Mouse (Mus musculus) spleen, adult 18-20 months (tissue): Measurements from ENCODE around the gene C6.

Source experiments
- DNase-seq, 2 experiments: peaks; one replicate each; pipeline ENCODE4 v3.0.0; 2022; ENCODE audit warnings: mixed read lengths in 2 of 2

The C6 gene

DNA sequence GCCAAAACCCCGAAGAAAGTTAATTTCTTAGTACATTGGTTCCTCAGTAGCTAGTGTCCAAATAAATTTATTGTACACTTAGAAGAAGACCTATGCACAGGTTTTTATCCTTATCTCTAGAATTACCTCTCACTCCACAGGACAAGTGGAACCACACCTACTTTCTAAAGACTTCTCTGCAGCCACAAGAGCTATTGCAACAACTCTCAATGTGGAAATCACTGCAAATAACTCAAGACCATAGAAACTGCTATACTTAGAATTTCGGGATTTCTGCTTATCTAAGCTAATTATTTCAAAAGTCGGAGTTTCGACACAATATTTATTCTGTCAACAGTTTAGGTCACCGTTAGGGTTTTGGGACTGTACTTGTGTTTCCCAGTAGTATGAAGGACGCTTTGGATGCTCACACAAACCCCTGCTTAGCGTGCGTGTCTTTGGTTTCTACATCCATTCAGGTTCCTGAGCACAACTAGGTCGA, at the start of gene C6:
C6 (plus strand) TSS at position 346 of the 481 bp plus-strand sequence.
- no peak for DNase-seq

- DNase-seq = no peak
Observed at GRCm38 (mm10) chr15:4697604-4698003, 29.4 kb upstream of the C6 start.

DNA sequence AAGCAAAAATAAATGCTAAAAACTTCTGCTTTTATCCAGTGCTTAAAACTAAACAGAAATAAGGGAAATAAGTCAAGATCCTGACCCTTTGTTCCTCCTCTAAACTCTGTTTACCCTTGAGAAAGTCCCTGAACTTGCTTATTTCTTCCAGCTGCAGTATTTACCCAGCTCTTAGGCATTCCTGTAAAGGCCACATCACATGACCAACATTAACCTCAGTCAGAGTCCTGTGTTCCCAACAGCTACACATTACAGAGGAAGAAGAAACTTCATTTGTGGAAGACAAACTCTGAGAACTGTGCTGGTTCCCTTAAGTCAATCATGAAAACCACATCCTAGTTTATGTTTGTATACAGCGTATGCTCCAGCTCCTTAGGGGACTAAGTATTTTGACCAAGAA, 7.2 kb downstream of the C6 start:
- no peak for DNase-seq

DNA sequence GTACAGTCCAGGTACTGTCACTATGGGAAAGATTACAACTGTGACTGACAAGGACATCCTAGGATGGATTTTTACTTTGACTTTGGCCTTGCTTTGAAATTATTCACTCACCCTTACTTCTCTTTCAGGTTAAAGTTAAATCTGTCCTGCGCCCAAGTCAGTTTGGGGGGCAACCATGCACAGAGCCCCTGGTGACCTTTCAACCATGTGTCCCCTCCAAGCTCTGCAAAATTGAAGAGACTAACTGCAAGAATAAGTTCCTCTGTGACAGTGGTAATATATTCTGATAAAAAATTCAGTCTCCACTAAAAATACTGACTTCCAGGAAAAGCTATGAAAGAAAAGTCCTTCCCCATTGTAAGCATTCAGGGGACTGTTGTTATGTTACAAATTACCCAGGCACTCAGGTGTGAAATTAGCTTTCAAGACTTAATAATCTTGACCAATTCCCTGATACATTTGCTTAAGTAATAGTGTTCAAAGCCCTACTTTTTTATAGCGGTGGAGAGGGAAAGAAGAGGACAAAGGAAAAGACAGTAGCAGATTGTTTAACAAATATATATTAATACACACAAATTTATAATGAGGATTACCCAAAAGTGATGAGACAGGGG, 8.1 kb downstream of the C6 start:
- DNase-seq = no peak

DNA sequence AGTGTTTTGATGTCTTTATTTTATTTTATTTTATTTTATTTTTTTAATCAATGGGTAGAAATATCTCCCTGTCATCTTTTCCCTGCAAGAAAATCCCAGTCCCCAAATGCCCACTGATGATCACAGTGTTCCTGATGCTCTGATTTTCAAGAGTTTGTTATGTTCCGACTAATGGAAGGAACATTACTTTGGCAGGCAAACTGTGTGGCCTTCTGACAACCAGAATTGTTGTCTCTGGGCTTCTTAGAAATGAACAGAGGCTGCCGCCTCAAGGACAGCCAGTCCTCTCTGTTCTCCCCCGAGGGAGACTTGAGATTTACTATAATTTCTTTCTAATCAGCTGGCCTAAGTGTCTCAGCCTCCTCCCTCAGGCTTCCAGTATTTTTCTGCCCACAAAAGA, 20.7 kb downstream of the C6 start:
- DNase-seq = no peak

DNA sequence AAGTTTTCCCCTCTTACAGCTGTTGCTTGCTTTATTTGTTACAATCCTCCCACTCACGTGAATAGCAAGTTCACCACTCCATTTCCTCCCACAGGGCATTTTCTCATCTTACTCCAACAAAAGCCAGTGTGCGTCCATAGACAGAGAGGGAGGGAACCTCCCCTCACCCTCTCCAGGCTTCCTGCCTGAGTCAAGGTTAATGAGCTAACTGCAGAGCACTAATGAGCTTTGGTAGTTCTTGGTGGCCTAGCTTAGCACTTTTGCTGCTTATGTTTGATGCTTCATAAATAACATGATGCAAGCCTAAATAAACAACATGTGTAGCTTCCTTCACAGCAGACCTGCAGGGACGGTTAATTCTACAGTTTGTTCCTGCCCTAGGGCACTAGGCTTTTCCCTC, 63.4 kb downstream of the C6 start:
- DNase-seq = no peak

- DNase-seq = no peak
Observed at GRCm38 (mm10) chr15:4796861-4797260, 69.9 kb downstream of the C6 start.

DNA sequence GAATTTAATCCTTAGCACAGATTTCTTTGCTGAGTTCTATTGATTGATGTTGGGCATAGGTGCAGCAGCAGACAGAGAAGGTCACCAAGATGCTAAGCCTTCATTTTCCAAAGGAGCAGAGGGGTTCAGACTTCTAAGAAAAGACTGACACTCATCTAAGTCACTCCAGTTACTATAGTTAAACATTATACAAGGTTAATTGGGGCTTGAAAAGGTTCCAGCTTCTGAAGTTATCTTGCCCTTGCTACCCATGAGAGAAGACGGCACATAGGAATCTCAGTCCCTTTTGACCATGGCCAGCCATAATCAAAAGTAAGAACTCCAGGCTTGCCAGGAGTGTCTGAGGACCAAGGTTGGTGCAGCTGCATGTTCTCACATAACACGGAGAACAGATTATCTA, 77.3 kb downstream of the C6 start:
- DNase-seq = no peak

DNA sequence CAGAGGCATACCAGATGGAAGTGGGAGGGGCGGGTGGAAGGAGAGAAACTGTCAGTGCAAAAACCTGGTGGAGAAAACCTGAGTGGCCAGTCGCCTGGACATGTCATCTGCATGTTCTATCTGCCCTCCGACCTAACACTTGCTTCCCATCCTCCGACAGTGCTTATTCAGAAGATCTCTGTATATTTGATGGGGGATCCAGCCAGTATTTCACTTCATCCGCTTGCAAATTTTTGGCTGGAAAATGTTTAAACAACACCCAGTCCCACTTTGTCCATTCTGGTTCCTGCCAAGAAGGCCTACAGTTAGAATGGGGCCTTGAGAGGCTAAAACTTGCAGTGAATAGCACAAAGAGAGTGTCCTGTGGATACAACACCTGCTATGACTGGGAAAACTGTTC, 81.2 kb downstream of the C6 start:
- no peak for DNase-seq

DNA sequence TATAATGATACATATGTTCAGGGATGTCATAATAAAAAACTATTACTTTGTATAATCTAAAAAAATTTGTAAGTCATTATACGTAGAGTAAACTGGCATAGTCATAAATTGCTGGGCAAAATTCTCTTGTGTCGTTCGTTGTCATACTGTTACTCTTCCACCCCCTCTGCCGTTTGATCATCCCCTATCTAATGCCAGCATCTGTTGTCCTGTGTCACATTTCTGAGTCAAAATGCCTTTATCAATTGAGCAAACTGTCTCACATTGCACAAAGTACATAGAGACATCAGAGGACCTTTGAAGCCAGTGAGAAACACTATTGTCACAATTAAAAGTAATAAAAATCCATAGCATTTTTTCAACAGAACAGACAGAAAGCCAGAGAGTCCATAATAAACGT, 88.0 kb downstream of the C6 start:
- no peak for DNase-seq

- DNase-seq = no peak
Observed at GRCm38 (mm10) chr15:4815711-4816110, 88.7 kb downstream of the C6 start.

GRCm38 (mm10) chr15:4816752-4817493, 89.9 kb downstream of the C6 start:
- DNase-seq = no peak

DNA sequence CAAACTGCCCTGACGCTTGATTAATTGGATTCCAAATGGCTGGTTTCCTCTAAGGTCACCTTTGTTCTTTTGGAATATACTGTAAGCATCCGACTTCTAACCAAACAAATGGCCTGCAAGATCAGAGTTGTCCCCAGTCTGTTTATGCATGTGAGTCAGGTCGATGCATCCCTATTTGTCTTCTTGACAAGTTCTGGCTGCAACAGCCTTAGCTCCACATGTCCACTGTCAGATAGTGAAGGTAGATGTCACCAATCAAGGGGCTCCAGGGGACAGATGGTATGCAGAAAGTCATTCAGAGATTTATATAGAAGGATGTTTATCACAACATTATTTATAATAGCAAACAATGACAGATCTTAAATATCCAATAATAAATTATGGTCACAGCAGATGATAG, 91.5 kb downstream of the C6 start:
- no peak for DNase-seq

DNA sequence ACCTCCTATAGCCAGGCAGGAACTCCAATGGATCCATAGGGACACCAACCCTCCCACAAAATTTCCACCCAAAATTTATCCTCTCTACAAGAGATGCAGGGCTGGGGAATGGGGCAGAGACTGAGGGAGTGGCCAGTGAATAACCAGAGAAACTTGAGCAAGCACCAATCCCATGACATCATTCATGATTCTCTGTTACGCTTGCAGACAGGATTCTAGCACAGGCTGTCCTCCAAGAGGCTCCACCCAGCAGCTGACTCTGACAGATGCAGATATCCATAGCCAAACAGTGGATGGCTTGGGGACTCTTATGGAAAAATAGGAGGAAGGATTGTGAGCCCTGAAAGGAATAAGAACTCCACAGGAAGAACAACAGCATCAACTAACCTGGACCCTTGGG, 94.2 kb downstream of the C6 start:
- DNase-seq = no peak

- no peak for DNase-seq
Observed at GRCm38 (mm10) chr15:4821824-4822223, 94.8 kb downstream of the C6 start.

DNA sequence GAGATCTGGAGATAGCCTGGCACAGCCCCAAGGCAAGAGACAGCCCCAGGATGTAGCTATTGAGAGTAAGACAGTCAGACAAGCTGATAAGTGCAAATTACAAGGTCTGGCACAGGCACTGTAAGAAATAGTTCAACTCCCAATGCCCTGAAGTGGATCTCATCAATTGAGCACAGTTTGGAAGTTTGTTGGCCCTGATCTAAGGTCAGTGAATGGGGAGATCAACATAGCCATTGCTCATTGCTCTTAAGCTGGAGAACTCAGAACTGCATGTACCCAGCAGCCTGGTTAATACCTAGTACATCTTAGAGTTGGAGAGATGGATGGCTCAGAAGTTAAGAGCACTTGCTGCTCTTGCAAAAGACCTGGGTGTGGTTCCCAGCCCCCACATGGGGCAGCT, 100.8 kb downstream of the C6 start:
- no peak for DNase-seq

- DNase-seq = no peak
Observed at GRCm38 (mm10) chr15:4836354-4836753, 109.4 kb downstream of the C6 start.

GRCm38 (mm10) chr15:4850015-4850414, 123.0 kb downstream of the C6 start:
- DNase-seq = no peak
